Mouse (Mus musculus) adrenal gland, postnatal 14 days (tissue): ENCODE data around the gene Nrsn2. TPM values are rescaled to one million over a fixed set of nuclear protein-coding genes. Genes with fewer than 3 reads are reported as not detected.
"Not testable (repeated sequence)": the region's sequence is repeated elsewhere in the genome, so short reads cannot be mapped to it uniquely, and the experiment has no call there.

Experiments
- DNase-seq: peaks from one replicate; pipeline ENCODE4 v3.0.0; 2021; ENCODE audit warnings: mixed read lengths
- total RNA-seq: library from RNA; stranded (reverse); gene quantifications from 2 replicates; pipeline ENCODE4 v1.2.3, GENCODE M21; 2021

Gene Nrsn2
- total RNA-seq, 1 experiment from 2014 or later, result 2.8 TPM

DNA sequence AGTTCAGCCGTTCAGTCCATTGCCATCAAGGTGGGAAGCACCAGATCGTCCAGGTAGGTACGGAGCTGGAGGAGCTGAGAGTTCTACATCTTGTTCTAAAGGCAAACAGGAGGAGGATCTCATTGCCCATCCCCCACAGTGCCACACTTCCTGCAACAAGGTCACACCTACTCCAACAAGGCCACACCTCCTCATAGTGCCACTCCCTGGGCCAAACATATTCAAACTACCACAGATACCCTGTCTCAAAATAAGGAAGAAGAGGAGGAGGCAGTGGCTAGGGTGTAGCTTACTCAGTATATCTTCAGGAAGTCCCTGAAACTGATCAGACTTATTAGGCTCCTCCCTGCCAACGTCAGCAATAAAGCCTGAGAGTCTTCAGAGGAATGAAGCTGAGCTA, 7.8 kb upstream of the Nrsn2 start:
- DNase-seq, result no peak

DNA sequence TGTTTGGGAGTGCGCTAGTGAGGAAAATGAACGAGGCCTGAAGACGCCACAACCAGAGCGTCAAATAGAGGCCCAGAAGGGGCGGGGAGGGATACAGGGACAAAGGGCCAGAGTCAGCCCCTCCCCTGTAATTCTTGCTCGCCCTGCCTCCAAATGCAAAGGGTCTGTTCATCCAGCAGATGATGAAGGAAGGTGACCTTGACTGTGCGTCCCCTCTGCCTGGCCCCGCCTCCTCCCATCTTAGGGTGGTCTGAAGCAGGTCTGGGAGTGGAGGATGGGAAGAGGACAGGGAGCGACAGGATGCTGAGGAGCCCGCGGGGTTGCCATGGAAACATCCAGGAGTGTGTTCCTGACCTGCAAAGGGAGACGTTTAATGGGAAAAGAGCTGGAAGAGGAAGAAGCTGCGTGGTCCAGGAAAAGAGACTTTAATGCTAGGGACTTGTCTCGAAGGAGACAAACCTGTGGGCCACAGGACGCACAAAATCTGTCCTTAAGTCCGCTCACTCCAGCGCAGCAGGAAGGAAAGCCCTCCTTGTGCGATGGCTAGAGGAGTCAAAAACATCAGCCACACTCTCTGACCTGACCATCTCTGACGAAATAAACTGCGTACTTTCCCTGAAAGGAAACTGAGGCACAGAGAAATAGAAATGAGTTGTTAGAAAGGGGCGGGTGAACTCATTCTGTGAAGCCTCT, 640 bp downstream of the Nrsn2 start:
- DNase-seq, result no peak

DNA sequence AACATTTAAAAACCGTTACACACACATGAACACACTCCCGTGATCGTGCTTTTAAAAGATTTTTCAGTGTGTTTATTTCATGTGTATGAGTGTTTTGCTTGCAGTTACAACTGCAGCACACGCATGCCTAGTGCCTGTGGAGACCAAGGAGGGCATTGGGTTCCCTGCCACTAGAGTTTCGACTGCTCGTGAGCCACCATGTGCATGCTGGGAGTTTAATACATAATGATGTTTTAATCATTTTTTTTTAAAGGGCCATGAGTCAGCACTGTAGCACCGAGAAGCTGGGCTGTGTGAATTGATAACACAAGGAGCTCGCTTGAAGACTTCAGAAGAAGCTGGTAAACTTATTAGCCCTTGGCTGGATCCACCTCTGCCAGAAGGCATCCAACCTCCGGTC, 2.9 kb downstream of the Nrsn2 start:
- DNase-seq, result no peak

DNA sequence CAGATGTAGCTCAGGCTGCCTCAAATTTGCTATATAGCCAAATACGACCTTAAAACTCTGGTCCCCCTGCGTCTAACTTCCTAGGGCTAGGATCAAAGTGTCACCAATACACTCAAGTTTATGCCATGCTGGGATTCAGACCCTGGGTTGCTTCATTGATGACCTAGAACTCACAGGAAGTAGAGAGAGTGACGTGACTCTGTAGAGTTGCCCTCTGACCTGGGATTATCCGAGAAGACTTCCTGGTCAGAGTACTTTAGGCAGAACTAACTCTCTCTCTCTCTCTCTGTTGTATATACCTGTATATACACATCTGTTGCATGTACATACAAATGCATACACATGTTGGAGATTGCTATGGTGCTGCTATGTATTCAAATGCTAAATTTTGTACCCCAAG, 3.8 kb downstream of the Nrsn2 start:
- no peak for DNase-seq

DNA sequence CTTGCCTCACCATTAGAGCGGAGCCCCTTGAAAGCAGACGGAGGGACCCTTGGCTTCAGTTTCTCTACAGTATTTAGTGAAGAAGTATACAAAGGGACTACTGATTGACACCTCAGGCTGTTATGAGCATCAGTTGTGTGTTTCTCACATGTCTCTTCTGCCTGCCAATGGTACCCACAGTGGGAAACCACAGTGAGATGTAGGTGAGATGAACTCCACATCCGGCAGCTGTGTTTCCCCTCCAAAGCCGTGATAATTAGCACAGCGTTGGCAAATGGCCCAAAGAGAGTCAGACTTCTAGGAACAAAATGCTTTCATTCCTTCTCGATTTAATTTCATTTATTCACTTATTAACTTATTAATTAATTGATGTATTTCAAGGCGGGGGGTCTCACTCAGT, 4.3 kb downstream of the Nrsn2 start:
- no peak for DNase-seq

DNA sequence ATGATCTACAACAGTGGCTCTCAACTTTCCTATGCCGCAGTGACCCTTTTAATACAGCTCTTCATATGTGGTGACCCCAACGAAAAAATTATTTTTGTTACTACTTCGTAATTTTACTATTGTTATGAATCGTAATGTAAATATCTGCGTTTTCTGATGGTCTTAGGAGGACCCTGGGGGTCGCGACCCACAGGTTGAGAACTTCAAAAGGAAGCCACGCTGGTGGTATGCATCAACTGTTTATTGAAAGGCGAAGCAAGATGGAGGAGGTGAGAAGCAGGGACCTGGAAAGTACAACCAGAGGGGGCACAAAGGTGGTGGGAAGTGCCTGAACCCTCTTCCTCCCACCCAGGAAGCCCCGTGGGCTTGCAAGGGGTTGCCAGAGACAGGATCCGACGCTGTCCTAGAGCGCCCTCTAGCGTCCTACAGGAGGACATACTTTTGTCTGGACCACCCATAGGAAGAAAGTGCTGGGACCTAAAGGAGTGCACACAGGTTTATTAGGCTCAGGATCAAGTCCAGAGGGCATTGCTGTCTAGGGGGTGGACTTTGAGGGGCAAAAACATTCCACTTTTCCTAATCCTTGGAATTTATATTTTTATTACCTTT, 7.8 kb downstream of the Nrsn2 start:
- peak; percentile 78 for DNase-seq

- peak; percentile 63 for DNase-seq
These were observed 8.5 kb downstream of the Nrsn2 start for GRCm38 (mm10) chr2:152367917-152368316.

GRCm38 (mm10) chr2:152363245-152364147, 12.9 kb downstream of the Nrsn2 start:
- peak; percentile 95 for DNase-seq

GRCm38 (mm10) chr2:152361193-152361592, 15.2 kb downstream of the Nrsn2 start:
- no peak for DNase-seq

DNA sequence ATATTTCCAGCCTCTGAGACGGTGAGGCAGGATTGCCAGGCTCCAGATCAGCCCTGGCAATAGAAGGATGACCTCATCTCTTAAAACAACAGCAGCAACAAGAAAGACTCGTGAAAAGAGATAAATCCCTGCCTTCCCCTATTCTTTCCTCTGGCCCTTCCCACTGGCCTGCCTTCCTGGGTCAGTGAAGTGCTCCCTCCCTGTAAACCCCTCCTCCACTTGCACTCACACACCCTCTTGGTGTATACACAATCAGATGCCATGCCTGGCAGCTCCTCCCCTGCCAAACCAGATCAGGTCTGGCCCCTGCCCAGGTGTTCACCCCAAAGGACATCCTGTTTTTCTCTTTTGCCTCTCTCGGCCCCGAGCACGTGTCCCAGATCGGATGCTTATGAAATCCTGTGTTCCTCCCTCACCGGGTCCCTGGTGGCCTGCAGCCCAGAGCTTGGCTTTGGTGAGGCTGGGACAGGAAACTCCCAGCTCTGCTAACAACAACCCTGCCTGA, 16.1 kb downstream of the Nrsn2 start:
- DNase-seq, result peak; percentile 89

DNA sequence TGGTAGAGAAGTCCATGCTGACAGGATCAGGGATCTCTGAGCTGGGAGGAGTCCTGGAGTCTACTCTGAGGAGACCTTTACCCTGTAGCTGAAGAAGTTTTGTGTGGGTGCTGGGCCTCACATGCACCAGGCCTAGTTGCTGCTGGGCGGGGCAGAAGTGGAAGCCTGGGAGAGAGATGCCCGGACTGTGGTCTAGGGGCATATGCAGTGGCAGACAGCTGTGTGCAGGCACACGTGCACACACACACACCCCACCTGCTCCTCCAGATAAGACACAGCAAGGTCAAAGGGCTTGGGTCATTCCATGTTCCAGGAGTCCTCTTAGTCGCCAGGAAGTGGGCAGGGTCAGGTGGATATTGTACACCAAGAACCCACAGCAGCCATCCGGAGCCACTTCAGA, 16.8 kb downstream of the Nrsn2 start:
- no peak for DNase-seq

- DNase-seq, result not testable (repeated sequence)
These were observed 17.5 kb downstream of the Nrsn2 start for GRCm38 (mm10) chr2:152358977-152359376.

GRCm38 (mm10) chr2:152357254-152357653, 19.2 kb downstream of the Nrsn2 start:
- DNase-seq, result no peak

- DNase-seq, result peak; percentile 77
These were observed 26.4 kb downstream of the Nrsn2 start for GRCm38 (mm10) chr2:152349842-152350540.

DNA sequence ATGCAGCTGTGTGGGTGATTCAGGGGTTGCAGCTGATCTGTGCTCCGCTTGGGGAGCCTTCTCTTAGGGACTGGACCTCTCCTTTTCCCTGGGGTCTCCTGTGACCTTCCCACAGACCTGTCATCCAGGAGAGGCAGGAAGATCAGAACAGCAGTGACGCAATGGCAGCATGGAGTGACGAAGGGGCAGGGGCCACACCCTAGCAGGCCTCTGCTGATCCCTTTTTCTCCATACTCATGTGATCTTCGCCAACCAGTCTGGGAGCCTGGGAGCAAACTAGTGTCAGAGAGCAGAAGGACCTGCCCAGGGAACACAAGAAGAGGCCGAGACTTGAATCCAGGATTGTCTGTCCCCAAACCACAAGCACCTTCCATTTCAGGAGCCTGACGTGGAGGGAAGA, 27.2 kb downstream of the Nrsn2 start:
- no peak for DNase-seq

DNA sequence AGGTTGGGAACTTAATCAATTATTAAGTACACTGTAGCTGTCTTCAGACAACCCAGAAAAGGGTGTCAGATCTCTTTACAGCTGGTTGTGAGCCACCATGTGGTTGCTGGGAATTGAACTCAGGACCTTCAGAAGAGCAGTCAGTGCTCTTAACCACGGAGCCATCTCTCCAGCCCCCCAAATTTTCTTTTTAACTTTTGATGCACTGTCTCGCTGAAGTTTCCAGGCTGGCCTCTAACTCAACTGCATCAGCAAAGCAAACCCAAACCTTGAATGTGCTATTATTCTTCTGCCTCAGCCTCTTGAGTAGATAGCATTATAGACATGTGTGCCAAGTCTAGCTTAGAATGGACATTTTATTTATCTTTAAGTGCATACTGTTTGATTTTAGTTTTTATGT, 28.7 kb downstream of the Nrsn2 start:
- no peak for DNase-seq

- peak; percentile 56 for DNase-seq
These were observed 29.5 kb downstream of the Nrsn2 start for GRCm38 (mm10) chr2:152346776-152347465.

GRCm38 (mm10) chr2:152345393-152345792, 31.0 kb downstream of the Nrsn2 start:
- no peak for DNase-seq

GRCm38 (mm10) chr2:152344909-152345308, 31.5 kb downstream of the Nrsn2 start:
- no peak for DNase-seq

GRCm38 (mm10) chr2:152344361-152344760, 32.1 kb downstream of the Nrsn2 start:
- DNase-seq, result peak; percentile 41
